Mouse (Mus musculus) gonadal fat pad, adult 2 months (tissue): ENCODE data around the gene Amy2a5. TPM values are rescaled to one million over a fixed set of nuclear protein-coding genes. Genes with fewer than 3 reads are reported as not detected.
"Not testable (repeated sequence)": the region's sequence is repeated elsewhere in the genome, so short reads cannot be mapped to it uniquely, and the experiment has no call there.

ENCODE experiments used
- DNase-seq: peaks from one replicate; pipeline ENCODE4 v3.0.0-alpha.2; 2012; ENCODE audit warnings: low read depth
- polyA plus RNA-seq: library from polyadenylated mRNA; depleted of rRNA; stranded (reverse); fragments of >200 nt; gene quantifications from 2 replicates; pipeline ENCODE4 v1.2.3, GENCODE M21; 2012; rRNA removed

Amy2a5 gene
- polyA plus RNA-seq: 0.06 TPM in 1 of 2 replicates, not detected in the other

- not testable (repeated sequence) for DNase-seq
These were observed at the start of gene Amy2a5 for GRCm38 (mm10) chr3:113258737-113259136. Gene Amy2a5, minus strand, starts transcription at chr3:113258837.

- DNase-seq: not testable (repeated sequence)
These were observed 32.7 kb upstream of the Amy2a5 start, which contains the start of gene Amy2a4 for GRCm38 (mm10) chr3:113291349-113291748. Gene Amy2a4, minus strand, starts transcription at chr3:113291449.

- DNase-seq: not testable (repeated sequence)
These were observed 21.6 kb upstream of the Amy2a5 start for GRCm38 (mm10) chr3:113280285-113280684.

GRCm38 (mm10) chr3:113279586-113279985 lies 20.9 kb upstream of the Amy2a5 start:
- DNase-seq: not testable (repeated sequence)

- DNase-seq: no peak
These were observed 31.5 kb downstream of the Amy2a5 start for GRCm38 (mm10) chr3:113227115-113227514.

Other genes with a start within 250 kb of the Amy2a5 start
- gene Amy2a4, start 32.6 kb upstream of the Amy2a5 start, polyA plus RNA-seq: 0.30 TPM in 1 of 2 replicates, not detected in the other
- 0.30 TPM in 1 of 2 replicates, not detected in the other for gene Amy2a3, start 65.2 kb upstream of the Amy2a5 start, polyA plus RNA-seq
- 0.30 TPM in 1 of 2 replicates, not detected in the other for gene Amy2a2, start 97.8 kb upstream of the Amy2a5 start, polyA plus RNA-seq